Mouse (Mus musculus) right cerebral cortex, postnatal 10 days (tissue): ENCODE results near the gene Uxs1.

Source experiments
- DNase-seq, 2 experiments: peaks; one replicate each; pipeline ENCODE4 v3.0.0; 2021; ENCODE audit warnings: low spot score in 2 of 2

Gene Uxs1

GRCm38 (mm10) chr1:43798048-43798447 is 29.6 kb downstream of the Uxs1 start:
- no peak for DNase-seq

GRCm38 (mm10) chr1:43789765-43790164 is 37.8 kb downstream of the Uxs1 start:
- no peak for DNase-seq

- DNase-seq: no peak
These were observed 40.9 kb downstream of the Uxs1 start for GRCm38 (mm10) chr1:43786711-43787110.

- DNase-seq: no peak
These were observed 42.3 kb downstream of the Uxs1 start for GRCm38 (mm10) chr1:43785316-43785715.

GRCm38 (mm10) chr1:43783186-43783585 is 44.4 kb downstream of the Uxs1 start:
- no peak for DNase-seq

GRCm38 (mm10) chr1:43782680-43783079 is 44.9 kb downstream of the Uxs1 start:
- peak; percentile 52 to 77 for DNase-seq

GRCm38 (mm10) chr1:43781672-43782071 is 45.9 kb downstream of the Uxs1 start:
- no peak for DNase-seq

- no peak for DNase-seq
These were observed 46.4 kb downstream of the Uxs1 start for GRCm38 (mm10) chr1:43781195-43781594.

GRCm38 (mm10) chr1:43776106-43776505 is 51.5 kb downstream of the Uxs1 start:
- DNase-seq: peak in 1 of 2 experiments; percentile 39

GRCm38 (mm10) chr1:43774126-43774525 is 53.5 kb downstream of the Uxs1 start:
- no peak for DNase-seq

GRCm38 (mm10) chr1:43772694-43773093 is 54.9 kb downstream of the Uxs1 start:
- no peak for DNase-seq

GRCm38 (mm10) chr1:43770032-43770431 is 57.6 kb downstream of the Uxs1 start:
- no peak for DNase-seq

GRCm38 (mm10) chr1:43769348-43769747 is 58.3 kb downstream of the Uxs1 start:
- no peak for DNase-seq

GRCm38 (mm10) chr1:43768385-43768990 is 59.1 kb downstream of the Uxs1 start:
- no peak for DNase-seq

- DNase-seq: no peak
These were observed 61.3 kb downstream of the Uxs1 start for GRCm38 (mm10) chr1:43766328-43766727.

GRCm38 (mm10) chr1:43764481-43764880 is 63.1 kb downstream of the Uxs1 start:
- DNase-seq: no peak

GRCm38 (mm10) chr1:43760085-43760484 is 67.5 kb downstream of the Uxs1 start:
- no peak for DNase-seq

GRCm38 (mm10) chr1:43754448-43755312 is 72.9 kb downstream of the Uxs1 start:
- DNase-seq: no peak

GRCm38 (mm10) chr1:43738519-43738894 is 89.1 kb downstream of the Uxs1 start:
- no peak for DNase-seq

GRCm38 (mm10) chr1:43737812-43738518 is 89.6 kb downstream of the Uxs1 start:
- peak; percentile 79 to 83 for DNase-seq

GRCm38 (mm10) chr1:43732657-43733056 is 94.9 kb downstream of the Uxs1 start:
- no peak for DNase-seq

GRCm38 (mm10) chr1:43732100-43732499 is 95.5 kb downstream of the Uxs1 start:
- no peak for DNase-seq

GRCm38 (mm10) chr1:43730491-43730924 is 97.1 kb downstream of the Uxs1 start, which contains the start of gene 1500015O10Rik:
Gene 1500015O10Rik (plus strand): TSS chr1:43730602.
- peak; percentile 88 to 90 for DNase-seq
